Mouse (Mus musculus): ENCODE measurements around the gene Slc1a5. TPM values are rescaled to one million over a fixed set of nuclear protein-coding genes. Genes with fewer than 3 reads are reported as not detected.

Gene Slc1a5
- total RNA-seq, 2 experiments from 2014 or later = 32.5 to 34.9 TPM

GRCm38 (mm10) chr7:16820271-16820763 is 39.2 kb downstream of the Slc1a5 start:
- no peak for DNase-seq

GRCm38 (mm10) chr7:16821091-16821490 is 40.0 kb downstream of the Slc1a5 start:
- DNase-seq = no peak

- DNase-seq = no peak
Observed at GRCm38 (mm10) chr7:16821669-16822101, 40.5 kb downstream of the Slc1a5 start.

- no peak for DNase-seq
Observed at GRCm38 (mm10) chr7:16823734-16824133, 42.6 kb downstream of the Slc1a5 start.

GRCm38 (mm10) chr7:16825785-16826184 is 44.6 kb downstream of the Slc1a5 start:
- DNase-seq = no peak

- DNase-seq = no peak
Observed at GRCm38 (mm10) chr7:16826571-16826970, 45.4 kb downstream of the Slc1a5 start.

GRCm38 (mm10) chr7:16827274-16827673 is 46.1 kb downstream of the Slc1a5 start:
- no peak for DNase-seq

GRCm38 (mm10) chr7:16830449-16830848 is 49.3 kb downstream of the Slc1a5 start:
- no peak for DNase-seq

- DNase-seq = no peak
Observed at GRCm38 (mm10) chr7:16837916-16838803, 57.0 kb downstream of the Slc1a5 start.

- DNase-seq = no peak
Observed at GRCm38 (mm10) chr7:16838804-16839426, 57.8 kb downstream of the Slc1a5 start.

GRCm38 (mm10) chr7:16839427-16840108 is 58.4 kb downstream of the Slc1a5 start:
- no peak for DNase-seq

GRCm38 (mm10) chr7:16840109-16840491 is 59.0 kb downstream of the Slc1a5 start:
- no peak for DNase-seq

- DNase-seq = no peak
Observed at GRCm38 (mm10) chr7:16841078-16841477, 59.9 kb downstream of the Slc1a5 start.

GRCm38 (mm10) chr7:16841561-16842560 is 60.7 kb downstream of the Slc1a5 start:
- DNase-seq = no peak

GRCm38 (mm10) chr7:16842645-16843063 is 61.5 kb downstream of the Slc1a5 start, which contains the start of gene Prkd2:
Gene Prkd2 (plus strand): TSS chr7:16842902.
- DNase-seq = peak; percentile 86

- DNase-seq = no peak
Observed at GRCm38 (mm10) chr7:16843441-16844171, 62.5 kb downstream of the Slc1a5 start.

GRCm38 (mm10) chr7:16844696-16845071 is 63.5 kb downstream of the Slc1a5 start:
- no peak for DNase-seq

- no peak for DNase-seq
Observed at GRCm38 (mm10) chr7:16845072-16845819, 64.1 kb downstream of the Slc1a5 start.

GRCm38 (mm10) chr7:16845820-16846167 is 64.7 kb downstream of the Slc1a5 start:
- no peak for DNase-seq

- DNase-seq = no peak
Observed at GRCm38 (mm10) chr7:16846775-16847174, 65.6 kb downstream of the Slc1a5 start.
